Mouse (Mus musculus) CH12.LX (cell line): ENCODE measurements around the gene Tmprss12.
"Not testable (repeated sequence)": the region's sequence is repeated elsewhere in the genome, so short reads cannot be mapped to it uniquely, and the experiment has no call there.

Source experiments
- CHD1 ChIP-seq: IDR thresholded peaks from 2 replicates; pipeline ENCODE4 v1.6.1; 2012; ENCODE audit warnings: low read depth, low read length, improper control_type of control experiment, inconsistent platforms
- CHD2 ChIP-seq: IDR thresholded peaks from 2 replicates; pipeline ENCODE4 v1.6.1; 2011; ENCODE audit warnings: low read length, improper control_type of control experiment
- CTCF ChIP-seq, 2 experiments: IDR thresholded peaks in 1 of 2; conservative IDR thresholded peaks in 1 of 2; 2 replicates each; pipeline ENCODE4 v1.5.1; 2011 to 2012; ENCODE audit warnings: low read depth in 2 of 2, low read length in 2 of 2, improper control_type of control experiment in 1 of 2, inconsistent platforms in 1 of 2, mild to moderate bottlenecking in 1 of 2, moderate library complexity in 1 of 2
- ELF1 ChIP-seq: IDR thresholded peaks from 2 replicates; pipeline ENCODE4 v1.6.1; 2014; ENCODE audit warnings: low read depth, mild to moderate bottlenecking, inconsistent platforms, low read length, improper control_type of control experiment
- EP300 ChIP-seq: IDR thresholded peaks from 2 replicates; pipeline ENCODE4 v1.6.1; 2011; ENCODE audit warnings: low read length, improper control_type of control experiment
- ETS1 ChIP-seq: conservative IDR thresholded peaks from 2 replicates; pipeline ENCODE4 v1.6.1; 2012; ENCODE audit warnings: low read depth, mild to moderate bottlenecking, inconsistent platforms, low read length, improper control_type of control experiment, moderate library complexity
- JUND ChIP-seq: conservative IDR thresholded peaks from 2 replicates; pipeline ENCODE4 v1.6.1; 2011; ENCODE audit warnings: low read depth, low read length, improper control_type of control experiment
- POLR2A ChIP-seq: IDR thresholded peaks from 2 replicates; pipeline ENCODE4 v1.6.1; 2011; ENCODE audit warnings: low read depth, mild to moderate bottlenecking, improper control_type of control experiment, low read length
- POLR2AphosphoS2 ChIP-seq: IDR thresholded peaks from 2 replicates; pipeline ENCODE4 v1.6.1; 2011; ENCODE audit warnings: low read depth, low read length, improper control_type of control experiment
- RCOR1 ChIP-seq: conservative IDR thresholded peaks from 2 replicates; pipeline ENCODE4 v1.6.1; 2012; ENCODE audit warnings: low read depth, mild to moderate bottlenecking, inconsistent platforms, low read length, improper control_type of control experiment
- SIN3A ChIP-seq: IDR thresholded peaks from 2 replicates; pipeline ENCODE4 v1.6.1; 2012; ENCODE audit warnings: low read length, improper control_type of control experiment, inconsistent platforms
- TBP ChIP-seq: conservative IDR thresholded peaks from 2 replicates; pipeline ENCODE4 v1.6.1; 2011; ENCODE audit warnings: low read depth, low read length, improper control_type of control experiment
- ZNF384 ChIP-seq: IDR thresholded peaks from 2 replicates; pipeline ENCODE4 v1.6.1; 2012; ENCODE audit warnings: low read depth, low read length, improper control_type of control experiment, inconsistent platforms

DNA sequence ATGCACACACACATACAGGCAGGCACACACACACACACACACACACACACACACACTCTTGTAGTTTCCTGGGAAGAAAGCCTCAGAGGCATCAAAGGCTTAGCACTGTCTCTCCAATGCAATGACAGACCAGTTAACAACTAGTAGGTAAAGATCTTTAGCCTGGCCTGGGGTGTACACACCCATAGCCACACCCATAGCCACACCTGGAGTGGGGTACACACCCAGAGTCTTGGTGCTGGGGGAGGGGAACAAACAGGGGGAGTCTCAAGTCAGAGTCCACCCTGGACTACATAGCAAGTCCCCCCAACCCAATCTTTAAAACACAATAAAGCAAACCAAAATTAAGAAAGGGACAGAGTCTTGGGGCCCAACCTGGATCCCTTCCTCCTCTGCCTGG is 56.7 kb downstream of the Tmprss12 start:
- not testable (repeated sequence) for TF ChIP-seq RCOR1; CTCF (conservative IDR thresholded peaks at IDR 0.05 in 1 of 2, IDR thresholded peaks at IDR 0.05 in 1 of 2; ENCODE audit: low read depth in 2 of 2, low read length in 2 of 2); POLR2AphosphoS2; JUND; POLR2A; CHD2; ELF1; ETS1; CHD1; EP300; ZNF384; SIN3A; TBP
